Mouse (Mus musculus) heart, embryonic 11.5 days (tissue): ENCODE data around the gene Npr1. TPM values are rescaled to one million over a fixed set of nuclear protein-coding genes. Genes with fewer than 3 reads are reported as not detected.

Experiments used
- ATAC-seq: fragments of 200-750 bp; cut with Nextera tagmentation; replicated peaks from 2 replicates; pipeline ENCODE4 v1.8.0; 2017; ENCODE audit warnings: moderate library complexity; ENCODE audit not compliant: insufficient number of reproducible peaks, low FRiP score, low TSS enrichment
- H3K27ac ChIP-seq: fragments of 300-500 bp; sonication (generic); 2 replicates; pipeline ENCODE4 v1.5.1; 2014; ENCODE audit warnings: mild to moderate bottlenecking, low read depth, low read length
- H3K27me3 ChIP-seq: fragments of 300-500 bp; sonication (generic); 2 replicates; pipeline ENCODE4 v1.6.1; 2014; ENCODE audit warnings: mild to moderate bottlenecking, low read length, mixed read lengths; ENCODE audit not compliant: control insufficient read depth, insufficient read depth
- H3K36me3 ChIP-seq: fragments of 300-500 bp; sonication (generic); 2 replicates; pipeline ENCODE4 v1.6.1; 2014; ENCODE audit warnings: mild to moderate bottlenecking, low read length, moderate library complexity, mixed read lengths; ENCODE audit not compliant: control insufficient read depth, insufficient read depth
- H3K4me1 ChIP-seq: fragments of 300-500 bp; sonication (generic); 2 replicates; pipeline ENCODE4 v1.6.1; 2014; ENCODE audit warnings: low read length; ENCODE audit not compliant: control insufficient read depth, insufficient read depth
- H3K4me2 ChIP-seq: fragments of 300-500 bp; sonication (generic); 2 replicates; pipeline ENCODE4 v1.6.1; 2014; ENCODE audit warnings: mild to moderate bottlenecking, moderate library complexity
- H3K4me3 ChIP-seq: fragments of 300-500 bp; sonication (generic); 2 replicates; pipeline ENCODE4 v1.5.1; 2014; ENCODE audit warnings: low read depth, low read length
- H3K9ac ChIP-seq: fragments of 300-500 bp; sonication (generic); 2 replicates; pipeline ENCODE4 v1.6.1; 2014; ENCODE audit warnings: mild to moderate bottlenecking, low read depth, low read length, moderate library complexity
- H3K9me3 ChIP-seq: fragments of 300-500 bp; sonication (generic); replicated peaks from 2 replicates; pipeline ENCODE4 v1.6.1; 2016; ENCODE audit warnings: low read length; ENCODE audit not compliant: control insufficient read depth
- WGBS: fragments of 180-500 bp; shearing (Covaris S2); extraction: QIAGEN DNeasy Blood & Tissue Kit; methylation state at CpG from one replicate; pipeline ENCODE4 v1.1.7; 2014; ENCODE audit not compliant: insufficient replicate concordance; 5-methylcytosine and 5-hydroxymethylcytosine counted together
- polyA plus RNA-seq: library from polyadenylated mRNA; unstranded; fragments of >200 nt; fragmentation: Nextera tagmentation; extraction: Ambion mirVana; gene quantifications from 2 replicates; pipeline ENCODE4 v1.2.1, GENCODE M21; 2014

The Npr1 gene
- polyA plus RNA-seq, 1 experiment from 2014 or later, result 5.3 TPM

GRCm38 (mm10) chr3:90425499-90425898 lies 40.2 kb downstream of the Npr1 start:
- peaks cover 4% of the 10 kb centered on the region; the same call in 1 of the 2 replicates for H3K4me1 ChIP-seq
- peaks cover 17% of the 10 kb centered on the region for H3K36me3 ChIP-seq
- H3K27ac ChIP-seq, result no peak overlapping the region
- 72% methylated on average over 2 of the region's 2 CpGs for WGBS
- H3K27me3 ChIP-seq, result no peaks in the 10 kb centered on the region
- H3K9ac ChIP-seq, result no peak overlapping the region
- ATAC-seq, result no peak
- H3K4me3 ChIP-seq, result no peak overlapping the region
- no peaks in the 10 kb centered on the region for H3K9me3 ChIP-seq
- H3K4me2 ChIP-seq, result no peak overlapping the region

- Histone ChIP-seq H3K4me3 (no peak overlapping the region), H3K9ac (no peak overlapping the region), H3K4me2 (no peak overlapping the region), H3K9me3 (no peaks in the 10 kb centered on the region), H3K36me3 (peaks cover 23% of the 10 kb centered on the region), H3K4me1 (no peaks in the 10 kb centered on the region), H3K27ac (no peak overlapping the region), H3K27me3 (no peaks in the 10 kb centered on the region)
- ATAC-seq, result no peak
Measured at GRCm38 (mm10) chr3:90423549-90423948, 42.1 kb downstream of the Npr1 start.

GRCm38 (mm10) chr3:90420696-90421095 lies 45.0 kb downstream of the Npr1 start:
- Histone ChIP-seq H3K36me3 (peaks cover 27% of the 10 kb centered on the region), H3K27ac (no peak overlapping the region), H3K9me3 (no peaks in the 10 kb centered on the region), H3K4me3 (no peak overlapping the region), H3K4me1 (no peaks in the 10 kb centered on the region), H3K27me3 (no peaks in the 10 kb centered on the region), H3K9ac (no peak overlapping the region), H3K4me2 (no peak overlapping the region)
- 91% methylated on average over 6 of the region's 6 CpGs for WGBS
- ATAC-seq, result no peak

- 46% methylated on average over 3 of the region's 3 CpGs for WGBS
- H3K4me3 ChIP-seq, result no peak overlapping the region
- H3K36me3 ChIP-seq, result peaks cover 34% of the 10 kb centered on the region
- H3K4me2 ChIP-seq, result no peak overlapping the region
- ATAC-seq, result no peak
- no peaks in the 10 kb centered on the region for H3K27me3 ChIP-seq
- no peaks in the 10 kb centered on the region for H3K9me3 ChIP-seq
- no peak overlapping the region for H3K27ac ChIP-seq
- no peak overlapping the region for H3K9ac ChIP-seq
- H3K4me1 ChIP-seq, result no peaks in the 10 kb centered on the region
Measured at GRCm38 (mm10) chr3:90413011-90413396, 52.7 kb downstream of the Npr1 start.

GRCm38 (mm10) chr3:90412312-90413010 lies 53.2 kb downstream of the Npr1 start:
- WGBS, result 41% methylated on average over 5 of the region's 5 CpGs
- Histone ChIP-seq H3K4me3 (no peak overlapping the region), H3K4me2 (no peak overlapping the region), H3K36me3 (peaks cover 38% of the 10 kb centered on the region), H3K4me1 (no peaks in the 10 kb centered on the region), H3K9ac (no peak overlapping the region; the same call in 1 of the 2 replicates), H3K27ac (no peak overlapping the region), H3K27me3 (no peaks in the 10 kb centered on the region), H3K9me3 (no peaks in the 10 kb centered on the region)
- ATAC-seq, result no peak

- ATAC-seq, result no peak
- no peak overlapping the region for H3K4me2 ChIP-seq
- H3K9me3 ChIP-seq, result no peaks in the 10 kb centered on the region
- H3K36me3 ChIP-seq, result peaks cover 58% of the 10 kb centered on the region
- no peak overlapping the region for H3K27ac ChIP-seq
- WGBS, result 87% methylated on average over 3 of the region's 3 CpGs
- H3K4me1 ChIP-seq, result no peaks in the 10 kb centered on the region
- H3K9ac ChIP-seq, result no peak overlapping the region
- H3K4me3 ChIP-seq, result no peak overlapping the region
- H3K27me3 ChIP-seq, result no peaks in the 10 kb centered on the region
Measured at GRCm38 (mm10) chr3:90408721-90409120, 56.9 kb downstream of the Npr1 start.

GRCm38 (mm10) chr3:90406414-90406813 lies 59.3 kb downstream of the Npr1 start:
- ATAC-seq, result no peak
- H3K27me3 ChIP-seq, result no peaks in the 10 kb centered on the region
- no peak overlapping the region for H3K4me3 ChIP-seq
- no peaks in the 10 kb centered on the region for H3K9me3 ChIP-seq
- WGBS, result 86% methylated on average over 5 of the region's 5 CpGs
- no peak overlapping the region for H3K4me2 ChIP-seq
- H3K36me3 ChIP-seq, result peaks cover 70% of the 10 kb centered on the region
- H3K9ac ChIP-seq, result no peak overlapping the region
- no peaks in the 10 kb centered on the region for H3K4me1 ChIP-seq
- H3K27ac ChIP-seq, result no peak overlapping the region

- no peak for ATAC-seq
- no peak overlapping the region for H3K9ac ChIP-seq
- peaks cover 71% of the 10 kb centered on the region for H3K36me3 ChIP-seq
- H3K4me1 ChIP-seq, result no peaks in the 10 kb centered on the region
- no peak overlapping the region for H3K4me2 ChIP-seq
- H3K9me3 ChIP-seq, result no peaks in the 10 kb centered on the region
- H3K27ac ChIP-seq, result no peak overlapping the region
- 72% methylated on average over 4 of the region's 4 CpGs for WGBS
- no peaks in the 10 kb centered on the region for H3K27me3 ChIP-seq
- H3K4me3 ChIP-seq, result no peak overlapping the region
Measured at GRCm38 (mm10) chr3:90404609-90405008, 61.1 kb downstream of the Npr1 start.

- Histone ChIP-seq H3K4me3 (no peak overlapping the region), H3K27ac (no peak overlapping the region), H3K4me1 (no peaks in the 10 kb centered on the region), H3K36me3 (peaks cover 72% of the 10 kb centered on the region), H3K9ac (no peak overlapping the region), H3K27me3 (no peaks in the 10 kb centered on the region), H3K9me3 (no peaks in the 10 kb centered on the region), H3K4me2 (no peak overlapping the region)
- WGBS, result 81% methylated on average over 3 of the region's 3 CpGs
- no peak for ATAC-seq
Measured at GRCm38 (mm10) chr3:90404121-90404520, 61.5 kb downstream of the Npr1 start.
